Mouse (Mus musculus): ENCODE data around the gene Txndc17.
A peak's percentile ranks its signal among the peaks of the same experiment; 100 is the strongest.
"Not testable (repeated sequence)": the region's sequence is repeated elsewhere in the genome, so short reads cannot be mapped to it uniquely, and the experiment has no call there.

Gene Txndc17

DNA sequence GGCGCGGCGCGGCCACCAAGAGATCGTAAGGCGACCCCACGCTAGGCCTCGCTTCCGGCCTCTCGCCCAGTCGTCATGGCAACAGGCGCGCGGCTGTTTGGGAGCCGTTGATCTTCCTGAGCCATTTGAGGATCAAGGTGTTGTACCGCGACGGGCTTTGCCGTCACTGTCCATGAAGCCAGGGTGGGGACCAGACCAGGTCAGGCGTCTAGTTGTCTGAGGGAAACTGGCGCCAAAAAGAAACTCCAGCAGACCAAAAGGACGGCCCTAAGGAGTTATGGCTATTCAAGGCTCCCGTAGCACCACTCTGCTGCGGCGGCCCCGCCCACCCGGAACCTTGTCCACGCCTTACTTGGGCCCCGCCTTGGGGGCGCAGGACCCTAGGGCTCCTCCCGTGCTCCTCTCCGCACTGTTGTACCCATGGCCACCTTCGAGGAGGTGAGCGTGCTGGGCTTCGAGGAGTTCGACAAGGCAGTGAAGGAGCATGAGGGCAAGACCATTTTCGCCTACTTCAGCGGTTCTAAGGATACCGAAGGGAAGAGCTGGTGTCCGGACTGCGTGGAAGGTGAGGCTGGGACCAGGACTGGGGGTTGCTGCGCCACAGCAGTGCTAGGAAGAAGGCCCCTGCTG, at the start of gene Txndc17, which contains the start of gene 4933427D14Rik:
TSS of gene Txndc17 (plus strand) at position 344 of the 630 bp plus-strand sequence.
TSS of gene 4933427D14Rik (minus strand) at position 256 of the 630 bp plus-strand sequence.
- peak; percentile 87 for DNase-seq

DNA sequence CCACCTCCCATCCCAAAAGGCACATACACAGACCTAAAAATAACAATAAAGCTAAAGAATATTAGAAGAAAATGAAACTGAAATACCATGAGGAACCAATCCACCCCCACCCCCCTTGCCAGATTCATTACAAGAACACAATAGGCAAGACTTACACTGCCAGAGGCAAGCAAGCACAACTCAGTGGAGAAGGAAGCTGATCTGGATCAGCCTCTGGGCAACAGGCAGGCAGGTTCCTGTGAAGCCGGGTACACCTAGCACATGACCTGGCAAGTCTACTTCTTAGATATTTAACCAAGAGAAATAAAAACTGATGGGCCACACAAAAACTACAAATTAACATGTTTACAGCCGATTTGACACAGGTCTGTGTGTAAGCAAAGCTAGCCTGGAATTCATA, 44.1 kb upstream of the Txndc17 start:
- no peak for DNase-seq

DNA sequence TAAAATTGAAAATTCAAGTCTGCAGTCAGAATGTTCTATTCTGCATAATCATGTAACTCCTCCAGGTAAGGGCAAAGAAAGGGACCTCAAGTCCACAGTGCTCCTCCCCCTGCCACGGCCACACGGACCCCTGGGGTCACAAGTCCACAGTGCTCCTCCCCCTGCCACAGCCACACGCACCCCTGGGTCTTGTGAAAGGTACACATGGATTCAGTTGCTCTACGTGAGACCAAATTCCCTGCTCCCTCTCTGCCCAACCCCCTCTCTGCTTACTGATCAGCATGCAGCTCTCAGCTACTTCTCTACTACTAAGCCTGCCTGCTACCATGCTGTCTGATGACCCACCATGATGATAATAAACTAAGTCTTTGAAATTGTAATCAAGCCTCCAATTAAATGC, 37.5 kb upstream of the Txndc17 start:
- DNase-seq = no peak

DNA sequence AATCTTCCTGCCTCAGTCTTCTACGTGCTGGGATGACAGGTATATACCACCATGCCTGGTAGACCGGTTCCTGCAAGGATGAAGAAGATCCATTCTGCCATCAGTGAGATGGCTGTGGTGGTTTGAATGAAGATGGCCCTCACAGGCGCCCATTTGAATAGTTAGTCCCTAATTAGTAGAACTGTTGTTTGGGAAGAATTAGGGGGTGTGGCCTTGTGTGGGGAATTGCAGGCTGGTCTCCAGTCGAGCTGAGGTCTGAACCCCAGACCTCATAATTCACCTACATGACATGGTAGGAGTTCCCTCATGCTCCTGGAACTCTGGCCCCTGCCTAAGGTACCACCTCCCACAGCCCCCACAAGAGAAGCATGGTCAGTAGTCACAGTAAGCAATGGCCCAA, 35.4 kb upstream of the Txndc17 start:
- DNase-seq = not testable (repeated sequence)

DNA sequence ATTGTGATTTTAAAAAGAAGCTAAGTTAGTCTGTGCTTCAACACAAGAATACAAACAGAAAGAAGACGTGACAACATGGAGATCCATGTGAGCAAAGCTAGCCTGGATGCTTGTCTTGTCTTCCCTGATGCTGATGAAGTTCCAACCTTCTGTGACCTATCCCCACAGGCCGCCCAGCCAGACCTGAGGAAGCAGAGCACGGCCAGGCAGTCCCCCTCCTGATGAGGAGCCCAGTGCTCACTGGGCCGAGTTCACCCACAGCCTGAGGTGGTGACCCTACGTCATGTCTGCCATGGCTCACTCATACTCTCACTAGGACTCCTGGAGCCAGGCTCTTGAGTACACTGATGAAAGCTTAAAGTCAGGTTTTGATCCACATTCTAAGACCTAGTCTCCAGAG, 33.8 kb upstream of the Txndc17 start:
- no peak for DNase-seq

DNA sequence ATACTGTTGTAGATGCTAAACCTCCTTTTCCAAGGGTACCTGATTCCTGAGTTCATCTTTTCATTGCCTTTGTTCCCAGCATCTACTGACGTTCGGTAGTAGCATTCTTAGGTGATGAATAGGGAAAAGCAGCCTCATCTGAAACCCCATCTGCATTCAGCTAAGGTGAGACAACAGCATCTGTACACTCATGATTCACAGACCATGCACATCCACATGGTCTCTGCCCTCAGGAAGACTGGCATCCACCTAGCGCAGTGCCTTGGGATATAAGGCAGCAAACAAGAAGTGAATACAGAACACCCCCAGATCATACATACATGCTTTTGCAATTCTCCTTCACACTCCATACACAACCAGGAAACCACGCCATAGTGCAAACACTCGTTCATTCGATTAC, 32.6 kb upstream of the Txndc17 start:
- DNase-seq = no peak

DNA sequence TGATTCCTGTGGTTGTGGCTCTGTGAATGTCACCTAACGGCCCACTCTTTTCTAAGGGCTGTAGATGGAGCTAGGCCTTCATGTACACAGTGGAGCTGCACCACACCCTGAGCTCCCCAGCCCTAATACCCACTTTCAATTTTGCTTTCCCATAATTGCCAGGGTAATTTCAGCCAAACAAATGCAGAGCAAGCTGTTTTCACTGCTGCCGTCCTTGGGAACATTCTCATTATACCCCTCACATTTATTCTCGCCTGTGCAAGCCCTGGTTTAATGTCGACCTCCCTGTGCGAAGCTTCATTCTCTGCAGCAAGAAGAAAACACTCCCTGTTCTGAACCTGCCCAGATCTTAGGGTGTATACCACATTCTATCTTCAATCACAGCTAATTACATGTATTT, 31.4 kb upstream of the Txndc17 start:
- no peak for DNase-seq

DNA sequence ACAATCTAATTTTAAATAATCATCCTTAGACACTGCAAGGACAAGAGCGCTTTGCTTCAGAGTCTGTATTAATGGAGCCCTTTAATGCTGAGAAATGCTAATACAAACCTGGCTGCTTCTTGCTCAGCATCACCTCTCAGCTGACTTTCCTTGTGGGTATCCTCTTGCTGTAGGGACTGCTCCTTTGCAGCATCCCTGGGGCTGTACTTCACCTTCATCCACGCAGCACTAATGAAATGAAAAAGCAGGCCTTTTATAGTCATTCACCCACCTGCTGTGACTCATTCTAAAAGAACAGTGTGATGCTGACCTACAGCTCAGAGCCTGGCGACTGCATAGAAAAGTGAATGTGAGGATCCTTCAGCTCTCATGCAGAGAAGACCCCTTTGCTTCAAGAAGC, 30.8 kb upstream of the Txndc17 start:
- DNase-seq = no peak

DNA sequence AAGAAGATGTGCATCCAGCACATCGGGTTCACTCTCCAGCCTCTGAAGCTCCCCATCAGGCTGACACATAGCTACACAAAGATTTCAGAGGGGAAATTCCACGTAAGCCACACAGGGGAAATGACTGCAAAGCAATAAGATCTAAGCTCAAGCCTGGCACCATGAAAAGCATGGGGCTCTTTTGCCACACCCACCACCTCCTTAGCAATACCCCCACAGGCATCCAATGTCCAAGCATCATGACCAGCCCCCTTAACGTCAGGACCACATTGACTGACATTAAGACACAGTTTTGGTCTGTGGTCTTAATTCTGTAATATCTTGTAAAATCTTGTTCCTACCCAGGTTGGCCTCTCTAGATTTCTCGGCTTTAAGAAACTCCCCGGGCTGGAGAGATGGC, 26.8 kb upstream of the Txndc17 start:
- no peak for DNase-seq

DNA sequence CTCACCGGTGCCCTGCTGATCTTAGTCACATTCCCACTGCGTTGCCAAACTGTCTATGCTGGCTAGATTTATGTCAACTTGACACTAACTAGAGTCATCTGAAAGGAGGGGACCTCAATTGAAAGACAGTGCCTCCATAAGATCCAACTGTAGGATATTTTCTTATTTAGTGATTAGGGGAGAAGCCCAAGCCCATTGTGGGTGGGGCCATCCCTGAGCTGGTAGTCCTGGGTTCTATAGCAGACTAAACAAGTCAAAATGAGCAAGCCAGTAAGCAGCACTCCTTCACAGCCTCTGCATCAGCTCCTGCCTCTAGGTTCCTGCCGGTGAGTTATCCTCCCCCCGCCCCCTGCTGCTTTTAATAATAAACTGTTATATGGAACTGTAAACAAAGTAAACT, 26.2 kb upstream of the Txndc17 start:
- no peak for DNase-seq

DNA sequence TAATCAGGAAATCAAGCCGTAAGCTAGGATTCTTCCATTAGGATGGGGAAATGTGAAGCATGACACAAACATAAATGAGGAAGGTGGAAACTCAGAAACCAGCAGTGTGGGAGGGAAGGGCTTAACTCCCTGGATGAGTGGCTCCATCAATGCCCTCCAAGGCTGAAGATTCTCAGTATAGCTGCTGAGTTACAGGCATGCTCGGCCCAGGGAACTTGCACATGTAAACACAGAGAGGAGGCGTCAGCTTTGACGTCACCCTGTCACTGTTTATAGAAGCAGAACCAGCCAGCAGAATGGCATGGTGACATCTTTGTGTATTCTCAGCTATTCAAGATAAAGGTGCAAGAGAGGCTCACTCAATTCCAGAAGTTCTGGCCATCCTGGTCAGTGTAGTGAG, 23.1 kb upstream of the Txndc17 start:
- DNase-seq = no peak

DNA sequence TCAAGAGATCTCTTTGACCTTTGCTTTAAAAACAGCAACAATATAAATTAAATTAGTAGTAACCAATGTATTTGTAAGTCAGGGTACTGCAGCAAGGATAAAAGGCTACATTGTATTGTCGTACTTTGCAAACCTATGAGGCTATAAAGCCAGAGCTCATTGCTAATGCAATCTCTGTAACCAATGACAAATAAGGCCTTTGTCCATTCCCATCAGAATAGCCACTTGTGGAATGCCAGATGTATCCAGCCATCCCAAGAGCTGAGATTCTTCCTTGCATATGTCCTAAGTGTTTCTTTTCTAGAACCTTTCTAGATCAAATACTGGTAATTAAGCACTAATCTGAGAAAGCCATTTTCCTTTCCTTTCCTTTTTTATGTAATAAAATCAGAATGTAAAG, 16.5 kb upstream of the Txndc17 start:
- DNase-seq = no peak

DNA sequence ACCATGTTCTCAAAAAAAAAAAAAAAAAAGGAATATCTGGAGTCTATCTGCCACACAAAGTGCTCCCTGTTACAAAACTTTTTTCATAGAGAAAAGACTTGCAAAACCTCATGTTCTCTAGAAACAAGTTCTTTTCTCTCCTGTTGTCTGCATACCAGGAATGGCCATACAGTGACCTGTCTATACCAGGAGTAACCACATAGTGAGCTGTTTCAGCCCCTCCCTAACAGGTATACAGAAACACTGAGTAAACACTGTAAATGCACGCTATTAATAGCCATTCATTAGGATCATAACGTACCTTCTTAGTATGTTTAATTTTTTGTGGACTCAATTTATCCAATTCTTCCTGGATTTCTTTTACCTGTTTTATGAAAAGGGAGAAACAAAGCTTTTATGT, 13.1 kb upstream of the Txndc17 start:
- no peak for DNase-seq

DNA sequence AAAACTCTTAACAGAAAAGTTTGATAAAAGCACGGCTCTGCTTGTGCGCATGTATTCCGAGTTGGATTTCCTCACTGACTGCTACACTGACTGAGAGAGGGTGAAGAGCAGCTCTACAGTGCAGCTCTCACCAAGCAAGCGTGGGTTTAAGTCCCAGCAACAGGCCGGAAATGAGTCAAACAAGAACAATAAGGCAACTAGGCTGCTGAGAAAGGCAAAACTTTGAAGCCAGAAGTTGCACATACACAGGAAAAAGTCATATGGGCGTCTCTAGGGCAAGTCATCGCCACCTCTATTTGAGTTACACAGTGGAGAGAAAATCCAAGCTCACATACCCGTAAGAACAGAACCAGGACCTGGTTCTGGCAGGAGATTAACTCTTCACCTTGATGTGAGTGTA, 10.8 kb upstream of the Txndc17 start:
- no peak for DNase-seq

DNA sequence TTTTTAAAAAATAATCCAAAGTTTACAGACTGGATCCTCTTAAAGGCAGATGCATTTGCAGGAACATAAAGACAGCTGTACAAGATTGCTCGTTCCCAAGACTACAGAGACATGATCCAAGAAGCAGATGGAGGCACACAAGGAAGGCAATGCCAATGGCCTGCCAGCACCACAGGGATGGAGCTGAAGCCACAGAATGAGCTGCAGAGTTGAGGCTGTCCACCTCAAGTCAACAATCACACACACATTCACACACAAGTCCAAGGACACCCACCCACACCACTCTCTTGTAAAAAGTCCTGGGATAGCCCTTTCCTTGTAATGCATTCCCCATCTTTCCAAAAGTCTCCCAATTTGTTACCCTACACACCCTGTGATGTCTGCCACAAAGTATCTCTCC, 3.9 kb upstream of the Txndc17 start:
- DNase-seq = peak; percentile 54

DNA sequence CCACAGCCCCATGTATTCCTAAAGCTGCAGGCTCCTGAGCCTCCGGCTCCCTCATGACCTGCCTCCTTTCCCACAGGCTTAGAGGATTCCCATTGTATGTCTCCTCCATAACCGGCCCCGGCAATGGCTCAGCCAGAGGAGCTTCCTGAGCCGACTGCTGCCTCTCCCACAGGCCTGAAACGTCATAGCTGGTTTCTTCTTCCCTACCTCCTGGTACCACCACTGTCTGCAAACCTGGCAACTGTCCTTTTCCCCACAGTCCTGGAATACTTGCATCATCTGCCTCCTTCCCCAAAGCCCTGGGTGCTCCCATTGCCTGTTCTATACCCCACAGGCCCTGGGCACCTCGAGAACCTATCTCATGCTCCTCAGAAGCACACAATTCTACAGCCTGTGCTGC, 2.1 kb upstream of the Txndc17 start:
- DNase-seq = no peak

DNA sequence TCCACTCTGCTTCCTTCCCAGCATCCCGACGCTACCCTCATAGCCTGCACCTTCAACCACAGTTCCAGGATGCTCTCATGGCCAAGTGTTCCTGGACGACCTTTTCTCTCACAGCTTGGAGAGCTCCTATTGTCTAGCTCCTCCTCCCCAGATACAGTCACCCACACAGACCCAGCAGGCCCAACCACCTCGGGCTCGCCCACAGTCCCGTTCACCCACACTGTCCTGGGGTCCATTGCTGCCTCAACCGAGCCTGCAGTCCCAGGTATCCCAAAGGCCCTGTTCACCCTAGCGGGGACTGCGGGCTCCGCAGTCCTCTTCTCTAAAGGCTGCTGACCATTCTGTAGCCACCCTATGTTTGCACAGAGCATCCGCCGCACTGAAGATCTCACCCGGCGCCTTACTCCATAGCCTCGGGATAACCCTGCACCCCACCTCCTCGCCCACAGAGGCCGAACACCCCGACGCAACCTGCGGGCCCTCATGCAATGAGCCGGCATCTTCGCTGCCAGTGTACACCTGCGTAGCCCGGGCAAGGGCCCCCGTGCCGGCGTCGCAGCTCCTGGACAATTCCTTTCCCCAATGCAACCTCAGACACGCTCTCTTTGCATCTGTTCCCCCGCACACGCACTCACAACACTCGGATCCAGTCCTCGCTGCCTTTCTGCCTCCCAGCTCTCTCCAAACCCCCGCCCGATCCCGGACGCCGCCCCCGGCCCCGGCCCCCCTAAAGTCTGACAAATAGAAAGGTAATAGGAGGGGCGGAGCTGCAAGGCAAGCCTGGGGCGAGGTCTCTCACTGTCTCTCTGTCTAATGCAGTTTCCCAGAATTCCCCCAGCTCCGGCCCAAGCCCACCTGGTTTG, 775 bp upstream of the Txndc17 start, which contains the start of gene Gm43951:
TSS of gene Gm43951 (minus strand) at position 500 of the 863 bp plus-strand sequence.
- peak; percentile 59 for DNase-seq

DNA sequence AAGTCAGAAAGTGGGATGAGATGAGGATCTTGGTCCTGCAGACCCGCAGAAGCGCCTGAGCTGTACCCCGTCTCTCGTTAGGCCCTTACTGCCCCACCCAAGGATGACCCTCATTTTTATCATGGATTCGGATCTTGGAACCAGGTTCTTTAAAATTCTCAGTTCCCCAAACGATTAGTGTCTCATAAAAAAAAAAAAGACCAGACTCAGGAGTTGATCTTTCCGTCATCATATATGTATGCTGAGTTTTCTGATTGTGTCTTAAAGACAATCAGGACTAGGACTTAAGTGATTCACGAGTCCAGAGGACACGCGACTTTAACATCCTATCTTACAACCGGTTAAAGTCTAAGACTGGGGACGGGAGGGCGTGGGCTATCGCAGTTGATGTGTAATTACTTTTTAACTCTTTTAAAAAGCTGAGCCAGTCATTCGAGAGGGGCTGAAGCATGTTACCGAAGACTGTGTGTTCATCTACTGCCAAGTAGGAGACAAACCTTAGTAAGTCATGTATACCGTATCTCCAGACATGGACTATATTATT, 559 bp downstream of the Txndc17 start:
- no peak for DNase-seq

DNA sequence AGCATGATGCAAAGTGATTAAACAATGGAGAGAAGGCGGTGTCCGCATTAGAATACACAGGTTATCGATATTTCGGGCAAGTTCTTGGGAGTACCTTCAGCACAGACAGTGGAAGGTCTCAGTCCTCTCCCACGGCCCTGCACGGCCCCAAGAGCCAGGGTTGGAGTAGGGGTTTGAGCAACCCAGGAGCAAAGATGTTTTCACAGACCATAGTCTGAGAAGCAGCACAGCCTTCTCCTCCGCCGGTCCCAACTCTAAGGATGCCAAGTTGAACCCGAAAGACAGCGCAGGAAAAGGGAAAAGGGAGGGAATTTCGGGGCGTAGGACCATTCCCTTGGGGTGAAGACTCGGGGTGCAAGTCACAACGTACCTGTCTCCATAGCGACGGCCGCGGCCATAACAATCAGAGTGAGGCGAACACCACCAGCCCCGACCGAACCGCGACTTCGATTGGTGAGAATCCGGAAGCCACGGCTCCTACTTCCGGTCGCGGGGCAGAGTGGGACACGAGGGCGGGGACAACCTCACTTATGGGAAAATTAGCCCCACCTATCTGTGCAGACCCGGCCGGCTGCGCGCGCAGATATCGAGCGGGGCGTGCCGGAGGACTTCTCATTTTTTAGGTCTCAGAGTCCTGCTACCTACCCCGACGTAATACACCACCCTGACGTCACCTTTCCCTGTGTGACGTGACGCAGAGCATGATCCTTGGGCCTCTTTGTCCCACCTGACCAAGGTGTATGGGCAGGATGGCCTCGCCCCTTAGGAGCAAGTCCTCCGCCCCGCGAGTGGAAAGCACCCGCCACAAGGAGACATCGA, 7.5 kb downstream of the Txndc17 start:
- DNase-seq = peak; percentile 94

DNA sequence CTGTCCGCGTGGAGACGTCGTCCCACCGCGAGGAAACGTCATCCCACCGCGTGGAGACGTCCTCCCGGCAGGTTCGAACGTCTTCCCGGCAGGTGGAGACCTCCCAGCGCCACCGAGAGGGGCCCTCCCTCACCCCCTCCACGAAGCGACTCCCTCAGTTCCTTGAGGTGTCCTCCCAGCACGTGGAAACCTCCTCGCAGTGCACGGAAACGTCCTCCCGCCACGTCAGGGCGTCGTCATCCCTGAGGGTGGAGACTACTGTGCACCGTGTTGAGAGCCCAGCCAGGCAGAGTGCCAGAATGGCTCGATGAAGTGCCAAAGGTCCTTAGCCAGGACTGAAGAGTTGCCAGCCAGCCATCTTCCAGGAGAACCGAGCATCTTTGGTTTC, 8.1 kb downstream of the Txndc17 start, which contains the start of gene Med31:
TSS of gene Med31 (minus strand) at position 183 of the 388 bp plus-strand sequence.
- DNase-seq = peak; percentile 91

DNA sequence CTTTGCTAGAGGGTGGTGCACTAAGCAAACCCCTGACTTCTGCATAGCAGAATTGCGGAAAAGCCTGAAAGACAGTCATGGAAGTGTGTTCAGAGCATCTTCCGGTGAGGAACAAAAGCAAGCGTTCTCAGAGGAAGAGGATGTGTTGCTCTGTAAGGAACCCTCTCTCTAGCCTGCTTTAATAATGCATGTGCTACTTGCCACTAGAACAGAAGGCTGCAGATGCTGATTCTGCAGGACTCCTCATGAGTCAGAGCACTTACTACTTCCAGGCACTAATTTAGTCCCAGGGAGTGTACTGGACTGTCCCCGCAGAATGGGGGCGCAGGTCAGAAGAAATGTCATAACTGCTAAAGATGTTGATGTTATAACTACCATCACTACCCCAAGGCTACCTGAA, 9.8 kb downstream of the Txndc17 start:
- no peak for DNase-seq

DNA sequence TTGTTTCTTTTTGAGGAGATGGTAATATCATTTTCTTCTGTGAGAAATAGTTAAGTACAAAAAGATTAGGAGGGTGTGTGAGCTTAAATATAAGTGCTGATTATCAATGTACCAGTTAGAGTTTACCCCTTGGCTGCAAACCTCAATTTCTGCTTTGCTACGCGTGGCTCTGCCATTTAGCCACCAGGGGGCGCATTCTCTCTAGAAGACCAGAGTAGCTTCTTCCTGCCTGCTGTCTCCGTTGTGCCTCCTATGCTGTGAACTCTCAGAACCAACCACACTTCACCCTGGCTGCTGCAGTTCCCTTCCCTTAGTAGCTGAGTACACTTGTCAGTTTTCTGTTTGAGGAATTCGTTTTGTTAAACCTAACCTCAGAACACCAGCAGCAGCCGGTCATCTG, 13.9 kb downstream of the Txndc17 start:
- peak; percentile 48 for DNase-seq

DNA sequence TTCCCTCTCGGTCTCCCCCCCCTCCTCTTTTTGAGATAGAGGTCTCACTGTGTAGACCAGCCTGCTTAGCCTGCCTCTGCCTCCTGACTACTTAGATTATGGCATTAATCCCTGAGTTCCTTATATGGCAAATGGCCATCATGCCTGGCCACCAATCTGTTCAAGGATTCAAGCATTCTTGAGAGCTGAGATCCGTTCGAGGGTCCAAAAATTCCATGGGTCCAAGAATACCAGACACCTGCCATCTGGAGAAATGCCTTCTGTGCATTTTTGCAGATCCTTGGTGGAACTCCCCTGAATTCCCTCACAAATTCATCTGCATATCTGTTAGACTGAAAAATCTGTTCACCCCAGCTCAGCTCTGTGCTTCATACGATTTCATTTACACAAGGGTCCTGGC, 16.1 kb downstream of the Txndc17 start:
- DNase-seq = no peak

Data from cerebellum, adult 9-11 months (tissue).